Mouse (Mus musculus): Measurements from ENCODE around the gene Mthfd2.

The Mthfd2 gene

DNA sequence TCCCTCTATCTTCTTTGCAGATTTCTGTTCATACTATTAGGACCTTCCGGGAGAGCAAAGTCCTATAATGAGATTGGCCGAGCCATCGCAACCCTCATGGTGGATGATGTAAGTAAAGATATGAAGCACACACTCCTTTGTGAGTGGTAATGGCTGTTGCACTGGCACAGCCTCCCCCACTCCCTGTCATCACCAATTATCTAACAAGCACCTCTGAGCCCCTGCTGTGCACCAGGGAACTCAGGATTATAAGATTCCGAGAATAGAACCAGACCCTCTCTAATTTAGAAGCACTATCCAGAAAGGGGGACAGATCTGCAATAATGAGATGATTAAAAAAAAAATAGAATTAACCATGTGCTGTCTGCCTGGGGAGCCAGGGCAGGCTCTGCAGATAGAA, 60.1 kb downstream of the Mthfd2 start:
- no peak for DNase-seq

DNA sequence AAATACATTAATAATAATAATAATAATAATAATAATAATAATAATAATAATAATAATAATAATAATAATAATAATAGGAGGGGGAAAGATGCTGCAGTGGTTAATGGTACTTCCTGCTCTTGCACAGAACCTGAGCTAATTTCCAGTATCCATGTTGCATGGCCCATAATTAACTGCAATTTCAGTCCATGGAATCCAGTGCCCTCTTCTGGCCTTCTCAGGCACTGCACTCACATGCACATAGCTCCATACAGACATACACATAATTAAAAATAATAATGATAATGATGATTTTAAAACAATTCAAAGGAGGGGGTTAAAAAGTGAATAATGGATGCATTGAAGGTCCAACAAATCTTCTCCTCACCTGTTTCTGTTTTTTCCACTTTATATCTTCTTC, 60.5 kb downstream of the Mthfd2 start:
- DNase-seq: no peak

DNA sequence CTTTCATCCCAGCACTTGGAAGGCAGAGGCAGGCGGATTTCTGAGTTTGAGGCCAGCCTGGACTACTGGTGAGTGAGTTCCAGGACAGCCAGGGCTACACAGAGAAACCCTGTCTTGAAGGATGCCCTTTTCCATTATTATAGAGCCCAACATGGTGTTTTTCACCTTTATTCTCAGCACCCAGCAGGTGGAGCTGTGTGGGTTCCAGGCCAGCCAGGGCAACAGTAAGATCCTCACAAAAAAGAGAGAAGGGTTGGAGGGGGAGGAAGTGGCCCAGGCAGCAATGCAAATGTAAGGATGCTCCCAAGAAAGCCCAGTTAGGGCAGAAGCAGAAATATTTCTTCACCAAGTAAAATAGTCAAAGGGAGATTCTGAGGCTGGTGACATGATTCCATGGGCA, 61.2 kb downstream of the Mthfd2 start:
- DNase-seq: no peak

Data from right cerebral cortex, postnatal 14 days (tissue).